Mouse (Mus musculus) E14TG2a.4 (cell line): Measurements from ENCODE around the gene E130114P18Rik.

Experiments
- CTCF ChIP-seq: conservative IDR thresholded peaks from 2 replicates; pipeline ENCODE4 v1.5.1; 2014; ENCODE audit warnings: low read length
- NANOG ChIP-seq: IDR thresholded peaks from 2 replicates; pipeline ENCODE4 v1.6.1; 2014; ENCODE audit warnings: borderline replicate concordance, low read length, mixed read lengths
- POU5F1 ChIP-seq: IDR thresholded peaks from 2 replicates; pipeline ENCODE4 v1.6.1; 2014; ENCODE audit warnings: low read length, borderline replicate concordance

- TF ChIP-seq CTCF (no peak), POU5F1 (no peak), NANOG (no peak)
Observed at GRCm38 (mm10) chr4:97728520-97728919, 49.4 kb downstream of the E130114P18Rik start.
